Mouse (Mus musculus) pancreas, adult 10 weeks (tissue): ENCODE data around the gene Xlr. TPM values are rescaled to one million over a fixed set of nuclear protein-coding genes. Genes with fewer than 3 reads are reported as not detected.

Experiments
- polyA plus RNA-seq: library from polyadenylated mRNA; stranded (reverse); fragments of 350-450 nt; fragmentation: Illumina TruSeq; extraction: RNeasy Lipid Tissue Mini Kit (QIAGEN cat#74804); gene quantifications from one replicate; pipeline ENCODE4 v1.2.3, GENCODE M21; 2015; ENCODE audit warnings: low read depth, low replicate concordance; ENCODE audit not compliant: insufficient read depth

Gene Xlr
- polyA plus RNA-seq, result not detected

GRCm38 (mm10) chrX:53797519-53797918 lies at the start of gene Xlr:
Gene Xlr (minus strand): TSS chrX:53797706.

GRCm38 (mm10) chrX:53776276-53776675 lies 21.2 kb downstream of the Xlr start, which contains the start of gene Zfp36l3:
Gene Zfp36l3 (minus strand): TSS chrX:53776394.

GRCm38 (mm10) chrX:53757736-53758135 lies 39.8 kb downstream of the Xlr start, which contains the start of gene 1700013H16Rik:
Gene 1700013H16Rik (minus strand): TSS chrX:53757831.

Other genes with a start within 250 kb of the Xlr start
- 9.1 TPM for gene Rtl8c, start 189.7 kb downstream of the Xlr start, polyA plus RNA-seq
- not detected for gene Gm14597, start 188.7 kb downstream of the Xlr start, polyA plus RNA-seq
- 29.6 TPM for gene Rtl8a, start 154.0 kb downstream of the Xlr start, polyA plus RNA-seq
- 24.2 TPM for gene Rtl8b, start 127.3 kb downstream of the Xlr start, polyA plus RNA-seq
- gene 4930502E18Rik, start 72.9 kb downstream of the Xlr start, polyA plus RNA-seq, result not detected
- not detected for gene 1700013H16Rik, start 39.9 kb downstream of the Xlr start, polyA plus RNA-seq
- not detected for gene Zfp36l3, start 21.3 kb downstream of the Xlr start, polyA plus RNA-seq